Mouse (Mus musculus): ENCODE results near the gene Ttc28. TPM values are rescaled to one million over a fixed set of nuclear protein-coding genes. Genes with fewer than 3 reads are reported as not detected.

The Ttc28 gene
- polyA plus RNA-seq, 1 experiment from 2014 or later: 9.0 TPM

DNA sequence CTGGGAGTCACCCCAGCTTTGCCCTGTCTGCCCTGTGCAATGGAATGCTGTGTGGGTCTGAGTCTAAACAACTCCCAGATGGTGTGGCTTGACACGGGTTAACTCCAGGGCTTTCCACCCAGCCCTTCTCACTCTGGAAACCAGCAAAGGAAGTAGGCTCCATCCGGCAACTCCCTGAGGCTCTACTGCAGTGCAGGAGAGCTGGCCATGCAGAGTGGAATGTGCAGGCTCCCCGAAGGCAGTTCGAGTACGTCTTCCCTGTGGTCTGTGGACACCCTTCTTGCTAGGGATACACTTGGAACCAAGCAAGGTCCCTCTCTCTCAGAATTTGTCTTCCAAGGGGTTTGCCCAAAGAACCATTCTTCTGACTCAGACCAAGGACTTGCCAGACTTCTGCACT, 348.2 kb downstream of the Ttc28 start:
- Histone ChIP-seq H3K4me3 (replicated peaks; ENCODE audit: low read length) (no peak overlapping the region), H3K9me3 (replicated peaks; ENCODE audit: control insufficient read depth, low read length) (no peaks in the 10 kb centered on the region), H3K4me2 (ENCODE audit: low read depth, low read length) (0 out of 2 replicates have a peak overlapping the region, but pooled peaks have one; percentile 2), H3K4me1 (ENCODE audit: control insufficient read depth, insufficient read depth, low read length) (peaks cover 37% of the 10 kb centered on the region), H3K27me3 (ENCODE audit: control insufficient read depth, insufficient read depth, low read length) (no peaks in the 10 kb centered on the region), H3K9ac (ENCODE audit: low read length) (no peak overlapping the region), H3K36me3 (ENCODE audit: control insufficient read depth, insufficient read depth, low read length) (peaks cover 11% of the 10 kb centered on the region), H3K27ac (ENCODE audit: low read length) (peak overlapping the region; percentile 72)
- WGBS: 33% methylated on average over 5 of the region's 5 CpGs
- 0 out of 2 replicates have a peak, but pooled peaks have one; percentile 25 for ATAC-seq (ENCODE audit: insufficient read depth, low FRiP score)

DNA sequence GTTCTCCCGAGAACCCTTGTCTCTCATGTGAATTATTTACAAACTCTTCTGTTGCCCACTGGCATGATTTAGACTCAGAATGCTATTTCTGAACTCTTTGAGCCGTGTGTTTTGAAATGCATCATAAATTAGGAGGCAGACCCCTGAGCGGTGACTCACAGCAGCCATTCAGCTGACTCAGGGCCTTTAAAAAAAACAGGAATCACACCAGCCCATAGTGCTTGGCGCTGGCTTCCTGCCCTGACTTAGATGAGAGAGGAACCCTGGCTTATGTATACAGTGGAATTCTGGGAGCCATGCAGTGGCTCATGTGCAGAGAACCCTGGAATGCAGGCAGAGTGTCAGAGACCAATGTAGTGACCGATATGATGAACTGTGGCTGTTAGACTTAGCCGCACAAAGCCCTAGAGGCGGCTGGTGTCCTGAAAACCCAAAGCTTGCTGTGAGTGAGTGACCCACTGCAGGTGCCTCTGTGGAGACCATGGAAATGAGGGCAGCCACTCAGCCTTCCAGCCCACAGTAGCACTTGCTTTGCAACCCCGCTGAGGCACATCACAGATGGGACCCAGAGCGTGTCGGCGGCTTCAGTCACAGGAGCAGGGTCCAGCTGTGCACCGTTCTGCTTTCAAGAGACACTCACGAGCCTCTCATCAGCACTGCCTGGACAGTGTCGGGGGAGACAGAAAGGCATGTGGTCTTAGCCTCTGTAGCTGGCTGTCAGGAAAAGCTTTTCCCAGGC, 348.9 kb downstream of the Ttc28 start:
- whole genome bisulfite sequencing: 31% methylated on average over 14 of the region's 14 CpGs
- Histone ChIP-seq H3K4me2 (ENCODE audit: low read depth, low read length) (0 out of 2 replicates have a peak overlapping the region, but pooled peaks have one; percentile 2), H3K27me3 (ENCODE audit: control insufficient read depth, insufficient read depth, low read length) (no peaks in the 10 kb centered on the region), H3K4me1 (ENCODE audit: control insufficient read depth, insufficient read depth, low read length) (peaks cover 37% of the 10 kb centered on the region), H3K36me3 (ENCODE audit: control insufficient read depth, insufficient read depth, low read length) (peaks cover 8% of the 10 kb centered on the region), H3K4me3 (replicated peaks; ENCODE audit: low read length) (no peak overlapping the region), H3K9ac (ENCODE audit: low read length) (0 out of 2 replicates have a peak overlapping the region, but pooled peaks have one; percentile 41), H3K27ac (ENCODE audit: low read length) (peak overlapping the region; percentile 72), H3K9me3 (replicated peaks; ENCODE audit: control insufficient read depth, low read length) (no peaks in the 10 kb centered on the region)
- peak; percentile 52; the same call in 1 of the 2 replicates for ATAC-seq (ENCODE audit: insufficient read depth, low FRiP score)

DNA sequence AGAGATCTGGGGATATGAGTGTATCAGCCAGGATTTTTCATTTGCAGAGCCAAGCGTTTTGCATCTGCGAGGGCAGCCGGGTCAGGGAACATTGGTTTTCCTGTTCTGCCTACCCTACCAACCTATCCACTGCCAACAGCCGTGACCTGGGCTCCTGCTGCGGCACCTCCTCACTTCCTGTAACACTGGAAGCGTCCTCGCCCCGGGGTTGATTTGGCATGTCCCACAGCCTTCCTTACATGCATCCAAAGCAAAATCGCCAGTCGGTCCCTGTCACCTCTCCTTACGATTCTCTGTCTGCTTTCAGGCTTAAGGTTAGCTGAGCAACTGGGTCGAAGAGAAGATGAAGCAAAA, 349.4 kb downstream of the Ttc28 start:
- H3K27me3 ChIP-seq (ENCODE audit: control insufficient read depth, insufficient read depth, low read length): no peaks in the 10 kb centered on the region
- 70% methylated on average over 12 of the region's 12 CpGs for WGBS
- H3K4me3 ChIP-seq (replicated peaks; ENCODE audit: low read length): no peak overlapping the region
- H3K27ac ChIP-seq (ENCODE audit: low read length): peak overlapping the region; percentile 72
- H3K36me3 ChIP-seq (ENCODE audit: control insufficient read depth, insufficient read depth, low read length): peaks cover 3% of the 10 kb centered on the region; the same call in 1 of the 2 replicates
- H3K9ac ChIP-seq (ENCODE audit: low read length): peak overlapping the region; percentile 41
- peaks cover 37% of the 10 kb centered on the region for H3K4me1 ChIP-seq (ENCODE audit: control insufficient read depth, insufficient read depth, low read length)
- ATAC-seq (ENCODE audit: insufficient read depth, low FRiP score): peak; percentile 11; the same call in 1 of the 2 replicates
- no peaks in the 10 kb centered on the region for H3K9me3 ChIP-seq (replicated peaks; ENCODE audit: control insufficient read depth, low read length)
- no peak overlapping the region for H3K4me2 ChIP-seq (ENCODE audit: low read depth, low read length)

DNA sequence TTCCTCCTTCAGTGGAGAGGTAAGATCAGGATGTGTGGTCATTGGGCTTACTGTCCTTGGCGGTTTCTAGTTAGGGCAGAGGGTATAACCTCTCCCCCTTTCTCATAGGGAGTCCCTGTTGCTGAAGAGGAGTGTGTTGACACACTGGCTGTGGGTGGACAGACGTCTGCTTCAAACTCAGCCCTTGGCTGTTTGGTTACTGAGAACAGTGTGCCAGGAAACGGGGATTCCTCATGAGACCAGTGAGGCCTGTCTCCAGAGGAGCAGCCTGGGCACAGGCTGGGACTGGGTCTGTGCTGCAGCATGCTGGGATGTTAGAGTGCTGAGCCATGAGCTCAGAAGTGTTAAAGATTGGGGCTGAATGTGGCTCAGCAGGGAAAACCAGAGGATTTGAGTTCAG, 350.1 kb downstream of the Ttc28 start:
- H3K27ac ChIP-seq (ENCODE audit: low read length): no peak overlapping the region
- no peak overlapping the region for H3K4me2 ChIP-seq (ENCODE audit: low read depth, low read length)
- ATAC-seq (ENCODE audit: insufficient read depth, low FRiP score): no peak
- no peak overlapping the region for H3K9ac ChIP-seq (ENCODE audit: low read length)
- no peaks in the 10 kb centered on the region for H3K27me3 ChIP-seq (ENCODE audit: control insufficient read depth, insufficient read depth, low read length)
- no peaks in the 10 kb centered on the region for H3K9me3 ChIP-seq (replicated peaks; ENCODE audit: control insufficient read depth, low read length)
- no peak overlapping the region for H3K4me3 ChIP-seq (replicated peaks; ENCODE audit: low read length)
- 60% methylated on average over 3 of the region's 3 CpGs for WGBS
- peaks cover 3% of the 10 kb centered on the region; the same call in 1 of the 2 replicates for H3K36me3 ChIP-seq (ENCODE audit: control insufficient read depth, insufficient read depth, low read length)
- H3K4me1 ChIP-seq (ENCODE audit: control insufficient read depth, insufficient read depth, low read length): peaks cover 37% of the 10 kb centered on the region

DNA sequence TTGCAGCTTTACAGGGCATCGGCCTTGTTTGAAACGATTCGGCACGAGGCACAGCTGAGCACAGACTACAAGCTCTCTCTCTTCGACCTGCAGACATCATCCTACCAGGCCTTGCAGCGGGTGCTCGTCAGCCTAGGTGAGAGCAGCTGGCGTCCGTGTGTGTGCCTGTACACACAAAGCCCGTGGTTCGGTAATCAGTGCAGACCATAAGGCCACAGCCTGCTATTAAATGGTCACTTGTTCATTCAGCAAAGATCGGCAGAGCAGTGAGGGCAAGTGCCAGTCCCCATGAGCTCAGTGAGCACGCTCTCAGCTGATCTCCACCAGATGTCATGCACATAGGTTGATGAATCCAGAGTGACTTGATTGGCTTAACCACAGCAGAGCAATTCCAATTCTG, 351.4 kb downstream of the Ttc28 start:
- WGBS: 80% methylated on average over 13 of the region's 13 CpGs
- Histone ChIP-seq H3K36me3 (ENCODE audit: control insufficient read depth, insufficient read depth, low read length) (peaks cover 3% of the 10 kb centered on the region; the same call in 1 of the 2 replicates), H3K9ac (ENCODE audit: low read length) (no peak overlapping the region), H3K4me2 (ENCODE audit: low read depth, low read length) (no peak overlapping the region), H3K4me1 (ENCODE audit: control insufficient read depth, insufficient read depth, low read length) (peaks cover 37% of the 10 kb centered on the region), H3K27me3 (ENCODE audit: control insufficient read depth, insufficient read depth, low read length) (no peaks in the 10 kb centered on the region), H3K4me3 (replicated peaks; ENCODE audit: low read length) (no peak overlapping the region), H3K27ac (ENCODE audit: low read length) (no peak overlapping the region), H3K9me3 (replicated peaks; ENCODE audit: control insufficient read depth, low read length) (no peaks in the 10 kb centered on the region)
- no peak for ATAC-seq (ENCODE audit: insufficient read depth, low FRiP score)

DNA sequence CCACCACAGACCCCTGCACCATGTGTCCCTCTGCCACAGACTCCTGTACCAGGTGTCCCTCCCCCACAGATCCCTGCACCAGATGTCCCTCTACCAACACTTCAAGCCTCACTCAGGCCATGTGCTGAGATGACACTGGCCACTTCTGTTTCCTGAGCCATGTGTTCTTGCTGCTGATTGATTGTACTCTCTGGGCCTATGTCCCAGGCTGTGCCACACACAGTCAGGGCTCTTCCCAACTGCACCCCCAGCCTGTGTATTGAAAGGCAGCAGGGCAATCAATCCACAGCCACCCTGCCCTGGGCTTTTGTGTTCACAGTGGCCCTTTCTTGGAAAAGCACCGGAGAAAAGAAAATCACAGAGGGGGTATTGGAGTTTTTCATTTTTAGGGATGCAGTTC, 352.2 kb downstream of the Ttc28 start:
- no peak overlapping the region for H3K27ac ChIP-seq (ENCODE audit: low read length)
- H3K27me3 ChIP-seq (ENCODE audit: control insufficient read depth, insufficient read depth, low read length): no peaks in the 10 kb centered on the region
- H3K36me3 ChIP-seq (ENCODE audit: control insufficient read depth, insufficient read depth, low read length): no peaks in the 10 kb centered on the region; the same call in 1 of the 2 replicates
- H3K4me2 ChIP-seq (ENCODE audit: low read depth, low read length): no peak overlapping the region
- ATAC-seq (ENCODE audit: insufficient read depth, low FRiP score): no peak
- no peak overlapping the region for H3K9ac ChIP-seq (ENCODE audit: low read length)
- H3K9me3 ChIP-seq (replicated peaks; ENCODE audit: control insufficient read depth, low read length): no peaks in the 10 kb centered on the region
- H3K4me1 ChIP-seq (ENCODE audit: control insufficient read depth, insufficient read depth, low read length): peaks cover 37% of the 10 kb centered on the region
- 79% methylated on average over 1 of the region's 1 CpGs for WGBS
- H3K4me3 ChIP-seq (replicated peaks; ENCODE audit: low read length): no peak overlapping the region

DNA sequence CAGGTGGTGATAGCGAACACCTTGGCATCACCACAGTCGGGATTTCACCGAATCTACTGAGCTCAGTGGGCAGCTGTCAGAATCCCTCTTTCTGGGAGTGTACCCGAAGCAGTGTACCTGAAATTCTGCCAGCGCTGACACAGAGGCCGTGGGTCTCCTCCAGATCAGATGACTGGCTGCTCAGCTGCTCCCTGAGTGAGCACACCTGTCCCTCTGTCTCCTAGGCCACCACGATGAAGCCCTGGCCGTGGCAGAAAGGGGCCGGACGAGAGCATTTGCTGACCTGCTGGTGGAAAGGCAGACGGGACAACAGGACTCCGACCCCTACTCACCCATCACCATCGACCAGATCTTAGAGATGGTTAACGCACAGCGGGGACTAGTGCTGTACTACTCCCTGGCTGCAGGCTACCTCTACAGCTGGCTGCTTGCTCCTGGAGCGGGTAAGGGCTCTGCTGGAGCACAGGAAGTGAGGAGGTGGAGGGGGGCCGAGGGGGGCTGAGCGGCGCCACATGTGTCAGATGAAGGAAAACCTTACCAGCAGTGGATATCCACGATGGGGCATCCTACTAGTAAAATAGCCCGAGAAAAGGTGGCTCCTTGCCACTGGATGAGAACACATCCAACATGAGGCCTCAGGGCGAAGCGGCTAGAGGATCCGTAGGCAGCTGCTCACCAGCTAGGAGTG, 353.6 kb downstream of the Ttc28 start:
- no peak for ATAC-seq (ENCODE audit: insufficient read depth, low FRiP score)
- Histone ChIP-seq H3K9me3 (replicated peaks; ENCODE audit: control insufficient read depth, low read length) (no peaks in the 10 kb centered on the region), H3K4me1 (ENCODE audit: control insufficient read depth, insufficient read depth, low read length) (peaks cover 23% of the 10 kb centered on the region), H3K9ac (ENCODE audit: low read length) (no peak overlapping the region), H3K4me3 (replicated peaks; ENCODE audit: low read length) (no peak overlapping the region), H3K27ac (ENCODE audit: low read length) (no peak overlapping the region), H3K4me2 (ENCODE audit: low read depth, low read length) (no peak overlapping the region), H3K27me3 (ENCODE audit: control insufficient read depth, insufficient read depth, low read length) (no peaks in the 10 kb centered on the region), H3K36me3 (ENCODE audit: control insufficient read depth, insufficient read depth, low read length) (no peaks in the 10 kb centered on the region; the same call in 1 of the 2 replicates)
- WGBS: 57% methylated on average over 24 of the region's 24 CpGs

DNA sequence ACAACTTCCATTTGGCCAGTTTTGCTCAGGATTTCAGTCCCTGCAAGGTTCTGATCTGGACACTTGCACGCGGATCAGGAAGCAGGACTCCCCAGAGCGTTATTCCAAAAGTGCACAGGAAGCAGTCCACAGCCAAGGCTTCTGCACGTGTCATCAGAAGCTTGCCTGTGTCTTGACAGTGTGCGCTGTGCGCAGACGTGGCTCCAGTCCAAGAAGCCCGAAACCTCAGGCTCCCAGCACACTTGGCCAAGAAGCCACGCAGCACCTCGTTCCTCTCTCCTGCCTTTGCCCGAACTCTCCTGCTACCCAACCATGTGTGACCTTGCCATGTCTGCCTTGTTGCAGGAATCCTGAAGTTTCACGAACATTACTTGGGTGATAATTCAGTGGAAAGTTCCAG, 355.5 kb downstream of the Ttc28 start:
- H3K9ac ChIP-seq (ENCODE audit: low read length): no peak overlapping the region
- peaks cover 4% of the 10 kb centered on the region; the same call in 1 of the 2 replicates for H3K4me1 ChIP-seq (ENCODE audit: control insufficient read depth, insufficient read depth, low read length)
- H3K27ac ChIP-seq (ENCODE audit: low read length): no peak overlapping the region
- H3K4me3 ChIP-seq (replicated peaks; ENCODE audit: low read length): no peak overlapping the region
- no peaks in the 10 kb centered on the region; the same call in 1 of the 2 replicates for H3K36me3 ChIP-seq (ENCODE audit: control insufficient read depth, insufficient read depth, low read length)
- H3K27me3 ChIP-seq (ENCODE audit: control insufficient read depth, insufficient read depth, low read length): no peaks in the 10 kb centered on the region
- no peak for ATAC-seq (ENCODE audit: insufficient read depth, low FRiP score)
- H3K9me3 ChIP-seq (replicated peaks; ENCODE audit: control insufficient read depth, low read length): no peaks in the 10 kb centered on the region
- WGBS: 73% methylated on average over 12 of the region's 12 CpGs
- no peak overlapping the region for H3K4me2 ChIP-seq (ENCODE audit: low read depth, low read length)

DNA sequence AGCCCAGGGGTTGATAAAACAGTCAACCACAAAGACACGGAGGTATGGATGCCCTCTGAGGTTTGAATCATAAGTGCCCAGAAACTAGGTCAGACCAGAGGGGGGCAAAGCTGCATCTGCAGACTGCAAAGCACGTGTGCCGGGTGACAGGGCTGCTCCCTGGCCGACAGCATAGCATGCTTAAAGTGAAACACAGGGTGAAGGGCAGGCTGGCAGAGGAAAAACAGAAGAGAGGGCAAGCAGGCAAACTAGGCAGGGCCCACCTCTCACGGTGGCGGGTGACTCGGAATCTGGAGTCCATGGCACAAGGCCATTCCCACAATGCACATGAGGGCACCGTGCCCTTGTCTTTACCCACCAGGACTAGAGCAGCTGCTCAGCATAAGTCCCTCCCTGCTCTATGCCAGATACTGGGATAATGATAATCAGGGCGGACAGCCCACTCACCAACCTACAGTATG, 357.6 kb downstream of the Ttc28 start:
- no peaks in the 10 kb centered on the region for H3K9me3 ChIP-seq (replicated peaks; ENCODE audit: control insufficient read depth, low read length)
- ATAC-seq (ENCODE audit: insufficient read depth, low FRiP score): no peak
- no peaks in the 10 kb centered on the region; the same call in 1 of the 2 replicates for H3K36me3 ChIP-seq (ENCODE audit: control insufficient read depth, insufficient read depth, low read length)
- H3K27ac ChIP-seq (ENCODE audit: low read length): no peak overlapping the region
- H3K4me1 ChIP-seq (ENCODE audit: control insufficient read depth, insufficient read depth, low read length): no peaks in the 10 kb centered on the region
- no peaks in the 10 kb centered on the region for H3K27me3 ChIP-seq (ENCODE audit: control insufficient read depth, insufficient read depth, low read length)
- no peak overlapping the region for H3K9ac ChIP-seq (ENCODE audit: low read length)
- no peak overlapping the region for H3K4me2 ChIP-seq (ENCODE audit: low read depth, low read length)
- 86% methylated on average over 9 of the region's 9 CpGs for WGBS
- no peak overlapping the region for H3K4me3 ChIP-seq (replicated peaks; ENCODE audit: low read length)
